Mouse (Mus musculus) liver, embryonic 14.5 days (tissue): ENCODE data around the gene Csrnp3. TPM values are rescaled to one million over a fixed set of nuclear protein-coding genes. Genes with fewer than 3 reads are reported as not detected.
A peak's percentile ranks its signal among the peaks of the same experiment; 100 is the strongest.

Experiments used
- ATAC-seq: fragments of 200-750 bp; cut with Nextera tagmentation; 2 replicates; pipeline ENCODE4 v1.8.0; 2017; ENCODE audit warnings: moderate number of reproducible peaks, mild to moderate bottlenecking, moderate library complexity; ENCODE audit not compliant: insufficient read depth
- DNase-seq, 3 experiments: peaks; one replicate each; pipeline ENCODE4 v3.0.0-alpha.2; 2012 to 2013; ENCODE audit warnings: low read depth in 3 of 3, low spot score in 3 of 3
- H3K27ac ChIP-seq: fragments of 300-500 bp; sonication (generic); 2 replicates; pipeline ENCODE4 v1.5.1; 2014; ENCODE audit warnings: moderate library complexity, mild to moderate bottlenecking, control low read depth, inconsistent platforms
- H3K27me3 ChIP-seq: fragments of 300-500 bp; sonication (generic); 2 replicates; pipeline ENCODE4 v1.6.1; 2014; ENCODE audit warnings: mild to moderate bottlenecking, low read length, moderate library complexity; ENCODE audit not compliant: control insufficient read depth, insufficient read depth
- H3K36me3 ChIP-seq: fragments of 300-500 bp; sonication (generic); replicated peaks from 2 replicates; pipeline ENCODE4 v1.6.1; 2014; ENCODE audit warnings: low read depth; ENCODE audit not compliant: control insufficient read depth, insufficient read depth
- H3K4me1 ChIP-seq, 2 experiments: fragments of 200-500 bp in 1 of 2; fragments of 300-500 bp in 1 of 2; sonication (generic) in 1 of 2; replicated peaks; 2 replicates each; pipeline ENCODE4 v1.6.1; 2012 to 2014; ENCODE audit warnings: antibody characterized with exemption in 1 of 2, inconsistent platforms in 1 of 2, low read length in 1 of 2; ENCODE audit not compliant: control insufficient read depth in 2 of 2, insufficient read depth in 2 of 2
- H3K4me2 ChIP-seq: fragments of 300-500 bp; sonication (generic); 2 replicates; pipeline ENCODE4 v1.6.1; 2014; ENCODE audit warnings: low read depth, mild to moderate bottlenecking, control low read depth, moderate library complexity
- H3K4me3 ChIP-seq, 2 experiments: fragments of 200-500 bp in 1 of 2; fragments of 300-500 bp in 1 of 2; sonication (generic) in 1 of 2; 2 replicates each; pipeline ENCODE4 v1.5.1; 2012 to 2014; ENCODE audit warnings: low read depth in 2 of 2, low read length in 2 of 2, mild to moderate bottlenecking in 2 of 2, control low read depth in 1 of 2, inconsistent platforms in 1 of 2, moderate library complexity in 1 of 2; ENCODE audit not compliant: insufficient read depth in 1 of 2
- H3K9ac ChIP-seq: fragments of 300-500 bp; sonication (generic); replicated peaks from 2 replicates; pipeline ENCODE4 v1.6.1; 2014; ENCODE audit warnings: mild to moderate bottlenecking, control low read depth, moderate library complexity
- H3K9me3 ChIP-seq: fragments of 300-500 bp; sonication (generic); 2 replicates; pipeline ENCODE4 v1.6.1; 2016; ENCODE audit warnings: low read length, mixed read lengths; ENCODE audit not compliant: control insufficient read depth
- CTCF ChIP-seq: IDR thresholded peaks from 2 replicates; pipeline ENCODE4 v1.5.1; 2016; ENCODE audit warnings: antibody characterized with exemption, low read depth, control low read depth
- EP300 ChIP-seq: IDR thresholded peaks from 2 replicates; pipeline ENCODE4 v1.6.1; 2016; ENCODE audit warnings: antibody characterized with exemption, low read depth
- WGBS: fragments of 180-500 bp; shearing (Covaris S2); extraction: QIAGEN DNeasy Blood & Tissue Kit; methylation state at CpG from one replicate; pipeline ENCODE4 v1.1.7; 2014; ENCODE audit not compliant: insufficient replicate concordance; 5-methylcytosine and 5-hydroxymethylcytosine counted together
- polyA plus RNA-seq, 2 experiments: library from polyadenylated mRNA; depleted of rRNA in 1 of 2; stranded (reverse) in 1 of 2; unstranded in 1 of 2; fragments of >200 nt; fragmentation: Nextera tagmentation in 1 of 2; extraction: Ambion mirVana in 1 of 2; gene quantifications; 2 replicates each; pipeline versions ENCODE4 v1.2.1 to v1.2.3; 2012 to 2014

Csrnp3 gene
- polyA plus RNA-seq, 2 experiments, result 0.02 TPM; not detected in 1

GRCm38 (mm10) chr2:65820114-65820769 lies 25.3 kb upstream of the Csrnp3 start:
- WGBS, result 26% methylated on average over 4 of the region's 4 CpGs
- H3K4me1 ChIP-seq, result peaks cover 42 to 47% of the 10 kb centered on the region in 2 experiments
- no peak for TF ChIP-seq CTCF
- peak; percentile 94 for TF ChIP-seq EP300
- peak overlapping the region; percentile 69 for H3K9ac ChIP-seq
- H3K36me3 ChIP-seq, result no peaks in the 10 kb centered on the region
- peak; percentile 93 for ATAC-seq
- no peaks in the 10 kb centered on the region for H3K27me3 ChIP-seq
- H3K9me3 ChIP-seq, result no peaks in the 10 kb centered on the region
- H3K4me2 ChIP-seq, result peak overlapping the region; percentile 70
- peak; percentile 71 to 84 (median 71) for DNase-seq
- peak overlapping the region; percentile 25 to 26; a peak in 2 of 4 replicates for H3K4me3 ChIP-seq
- H3K27ac ChIP-seq, result peak overlapping the region; percentile 98

DNA sequence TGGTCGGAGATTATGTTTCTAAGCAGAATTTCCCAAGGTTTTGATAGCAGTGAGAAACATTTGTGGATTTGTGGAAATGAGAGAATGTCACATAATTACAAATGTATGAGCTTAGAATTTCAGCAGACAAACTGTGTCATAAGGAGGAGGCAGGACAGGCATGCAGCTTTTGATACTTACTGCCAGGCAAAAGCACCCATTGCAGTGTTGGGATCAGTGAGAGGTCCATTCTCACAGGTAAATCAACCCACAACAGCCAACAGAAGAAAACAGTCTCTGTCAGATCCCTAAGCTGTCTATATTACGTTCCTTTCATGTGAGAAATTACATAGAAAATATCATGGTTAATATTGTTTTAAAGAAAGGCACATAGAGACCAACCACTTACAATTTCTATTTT lies 19.3 kb upstream of the Csrnp3 start:
- Histone ChIP-seq H3K4me3 (no peak overlapping the region), H3K9me3 (no peaks in the 10 kb centered on the region), H3K4me1 (peaks cover 16 to 25% of the 10 kb centered on the region in 2 experiments), H3K36me3 (no peaks in the 10 kb centered on the region), H3K9ac (no peak overlapping the region), H3K27me3 (no peaks in the 10 kb centered on the region), H3K4me2 (no peak overlapping the region), H3K27ac (no peak overlapping the region)
- TF ChIP-seq EP300 (no peak), CTCF (no peak)
- WGBS, result 75% methylated on average over 2 of the region's 2 CpGs
- ATAC-seq (no peak), DNase-seq (no peak)

GRCm38 (mm10) chr2:65826801-65827200 lies 18.8 kb upstream of the Csrnp3 start:
- H3K9me3 ChIP-seq, result no peaks in the 10 kb centered on the region
- WGBS, result 82% methylated on average over 6 of the region's 6 CpGs
- no peak for TF ChIP-seq CTCF
- TF ChIP-seq EP300, result no peak

GRCm38 (mm10) chr2:65828699-65829098 lies 16.9 kb upstream of the Csrnp3 start:
- H3K4me2 ChIP-seq, result no peak overlapping the region
- H3K36me3 ChIP-seq, result no peaks in the 10 kb centered on the region
- H3K27me3 ChIP-seq, result no peaks in the 10 kb centered on the region
- 71% methylated on average over 1 of the region's 1 CpGs for WGBS
- H3K9me3 ChIP-seq, result no peaks in the 10 kb centered on the region
- TF ChIP-seq CTCF (no peak), EP300 (no peak)
- ATAC-seq (peak; percentile 78), DNase-seq (no peak)
- H3K4me3 ChIP-seq, result no peak overlapping the region
- no peak overlapping the region for H3K9ac ChIP-seq
- H3K4me1 ChIP-seq, result peaks cover 0 to 11% of the 10 kb centered on the region in 2 experiments; a peak in 3 of 4 replicates
- no peak overlapping the region for H3K27ac ChIP-seq

More at GRCm38 (mm10) chr2:65826801-65827200, 18.8 kb upstream of the Csrnp3 start:
- peaks cover 11 to 21% of the 10 kb centered on the region in 2 experiments for H3K4me1 ChIP-seq
- no peaks in the 10 kb centered on the region for H3K36me3 ChIP-seq
- H3K27ac ChIP-seq, result no peak overlapping the region
- no peak overlapping the region for H3K4me3 ChIP-seq
- no peaks in the 10 kb centered on the region for H3K27me3 ChIP-seq
- H3K4me2 ChIP-seq, result no peak overlapping the region
- DNase-seq (no peak), ATAC-seq (no peak)
- H3K9ac ChIP-seq, result no peak overlapping the region

DNA sequence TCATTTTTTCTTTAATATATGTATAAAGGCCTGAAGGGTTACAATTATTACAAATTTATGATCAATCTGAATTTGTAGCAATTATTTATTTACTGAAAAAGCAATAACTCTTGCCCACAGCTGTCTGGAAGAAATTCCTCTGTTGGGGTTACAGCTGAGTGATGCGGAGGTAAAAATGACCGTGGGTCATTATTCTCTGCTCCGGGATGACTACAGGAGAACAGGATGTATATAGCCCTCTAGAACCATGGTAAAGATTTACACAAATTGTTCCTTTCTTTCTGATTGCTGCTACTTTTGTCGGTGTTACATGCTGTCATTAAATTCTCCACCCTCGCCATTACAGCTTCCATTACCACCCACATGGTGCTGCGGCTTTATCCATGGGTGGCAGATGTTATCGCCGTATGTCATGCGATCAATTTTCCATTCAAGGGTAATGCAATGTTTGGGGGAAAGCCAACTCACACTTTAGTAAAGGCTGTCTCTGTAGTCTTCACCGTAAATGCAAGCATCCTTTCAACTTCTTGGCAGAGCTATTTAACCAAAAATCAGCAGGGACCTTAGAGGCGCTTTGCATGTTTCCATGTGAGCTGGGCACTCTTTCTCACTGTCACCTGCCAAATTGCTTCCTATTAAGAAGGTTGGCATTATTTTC lies 12.7 kb upstream of the Csrnp3 start:
- Histone ChIP-seq H3K4me1 (peaks cover 0 to 5% of the 10 kb centered on the region in 2 experiments; a peak in 2 of 4 replicates), H3K9ac (no peak overlapping the region), H3K4me3 (no peak overlapping the region), H3K4me2 (no peak overlapping the region), H3K36me3 (no peaks in the 10 kb centered on the region), H3K27ac (no peak overlapping the region), H3K27me3 (no peaks in the 10 kb centered on the region), H3K9me3 (no peaks in the 10 kb centered on the region)
- DNase-seq (no peak), ATAC-seq (no peak)
- TF ChIP-seq EP300, result no peak
- TF ChIP-seq CTCF, result no peak
- 75% methylated on average over 11 of the region's 11 CpGs for WGBS
